Mouse (Mus musculus): ENCODE data around the gene Grid2.

DNA sequence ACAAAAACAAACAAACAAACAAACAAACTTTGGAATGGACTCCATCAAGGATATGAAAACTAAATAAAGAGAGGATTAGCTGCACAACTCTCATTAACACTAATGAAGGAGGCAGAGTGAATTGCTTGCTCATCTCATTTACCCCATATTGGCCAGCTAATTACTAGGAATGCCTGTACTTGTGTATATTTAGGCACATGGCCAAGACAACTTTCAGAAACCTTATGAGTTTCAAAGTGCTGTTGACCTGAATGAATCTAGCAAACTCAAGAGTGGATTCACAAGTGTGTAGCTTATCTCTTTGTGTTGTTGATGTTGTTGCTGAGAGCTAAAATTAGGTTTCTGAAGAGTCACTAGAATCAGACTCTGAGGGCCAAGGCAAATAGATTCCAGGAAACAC lies 675.5 kb downstream of the Grid2 start:
- no peak for TF ChIP-seq POLR2A (IDR thresholded peaks at IDR 0.05; ENCODE audit: control insufficient read depth, low read depth, low read length)
- no peak for TF ChIP-seq CTCF (IDR thresholded peaks at IDR 0.05; ENCODE audit: control insufficient read depth, insufficient read depth, insufficient replicate concordance, low read depth, low read length)
